Mouse (Mus musculus) liver, adult 2 months (tissue): ENCODE data around the gene C130060K24Rik.

Source experiments
- CTCF ChIP-seq: fragments of 200-500 bp; IDR thresholded peaks from 2 replicates; pipeline ENCODE4 v1.5.1; 2011; ENCODE audit warnings: low read depth, low read length, control low read depth
- POLR2A ChIP-seq: fragments of 200-500 bp; IDR thresholded peaks from 2 replicates; pipeline ENCODE4 v1.6.1; 2011; ENCODE audit warnings: low read length, control low read depth; ENCODE audit not compliant: insufficient read depth; ENCODE audit errors: extremely low read depth

GRCm38 (mm10) chr6:65498786-65499185, 117.9 kb downstream of the C130060K24Rik start:
- TF ChIP-seq CTCF: no peak
- no peak for TF ChIP-seq POLR2A
